Mouse (Mus musculus) embryonic fibroblast, embryonic 13.5 days (primary cell): ENCODE measurements around the gene Mrpl51.
"Not testable (repeated sequence)": the region's sequence is repeated elsewhere in the genome, so short reads cannot be mapped to it uniquely, and the experiment has no call there.

Source experiments
- CTCF ChIP-seq: IDR thresholded peaks from 2 replicates; pipeline ENCODE4 v1.5.1; 2011; ENCODE audit warnings: mild to moderate bottlenecking, control low read depth, low read length, moderate library complexity, borderline replicate concordance; ENCODE audit not compliant: insufficient read depth
- POLR2A ChIP-seq: IDR thresholded peaks from 2 replicates; pipeline ENCODE4 v1.6.1; 2011; ENCODE audit warnings: low read depth, mild to moderate bottlenecking, control low read depth, low read length, moderate library complexity

- TF ChIP-seq CTCF, POLR2A: not testable (repeated sequence)
These were observed 29.6 kb upstream of the Mrpl51 start for GRCm38 (mm10) chr6:125161971-125162370.
